Mouse (Mus musculus) lung, postnatal 14 days (tissue): ENCODE data around the gene Lcn12.

Experiments
- DNase-seq: peaks from one replicate; pipeline ENCODE4 v3.0.0; 2021

Lcn12 gene

GRCm38 (mm10) chr2:25496462-25496861 is 2.8 kb upstream of the Lcn12 start:
- no peak for DNase-seq

GRCm38 (mm10) chr2:25492988-25493387 is 723 bp downstream of the Lcn12 start:
- DNase-seq: no peak

DNA sequence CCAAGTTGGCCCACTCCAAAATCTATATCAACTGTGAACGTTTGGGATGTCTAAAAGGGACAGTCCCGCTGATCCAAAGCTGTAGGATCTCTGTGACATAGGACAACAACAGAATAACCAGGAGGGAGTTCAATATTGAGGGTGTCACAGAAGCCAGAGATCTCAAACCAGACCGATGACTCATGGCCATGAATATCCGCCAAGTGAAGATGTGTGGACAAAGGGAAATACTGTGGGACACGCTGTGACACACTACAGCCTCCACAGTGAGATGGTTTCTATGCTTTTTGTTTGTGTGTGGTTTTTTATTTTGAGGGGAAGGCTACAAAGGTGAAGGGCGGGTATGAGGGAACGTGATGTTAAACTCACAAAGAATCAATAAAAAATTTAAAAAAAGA is 5.0 kb downstream of the Lcn12 start:
- no peak for DNase-seq

- DNase-seq: no peak
Measured at GRCm38 (mm10) chr2:25487965-25488670, 5.6 kb downstream of the Lcn12 start.

DNA sequence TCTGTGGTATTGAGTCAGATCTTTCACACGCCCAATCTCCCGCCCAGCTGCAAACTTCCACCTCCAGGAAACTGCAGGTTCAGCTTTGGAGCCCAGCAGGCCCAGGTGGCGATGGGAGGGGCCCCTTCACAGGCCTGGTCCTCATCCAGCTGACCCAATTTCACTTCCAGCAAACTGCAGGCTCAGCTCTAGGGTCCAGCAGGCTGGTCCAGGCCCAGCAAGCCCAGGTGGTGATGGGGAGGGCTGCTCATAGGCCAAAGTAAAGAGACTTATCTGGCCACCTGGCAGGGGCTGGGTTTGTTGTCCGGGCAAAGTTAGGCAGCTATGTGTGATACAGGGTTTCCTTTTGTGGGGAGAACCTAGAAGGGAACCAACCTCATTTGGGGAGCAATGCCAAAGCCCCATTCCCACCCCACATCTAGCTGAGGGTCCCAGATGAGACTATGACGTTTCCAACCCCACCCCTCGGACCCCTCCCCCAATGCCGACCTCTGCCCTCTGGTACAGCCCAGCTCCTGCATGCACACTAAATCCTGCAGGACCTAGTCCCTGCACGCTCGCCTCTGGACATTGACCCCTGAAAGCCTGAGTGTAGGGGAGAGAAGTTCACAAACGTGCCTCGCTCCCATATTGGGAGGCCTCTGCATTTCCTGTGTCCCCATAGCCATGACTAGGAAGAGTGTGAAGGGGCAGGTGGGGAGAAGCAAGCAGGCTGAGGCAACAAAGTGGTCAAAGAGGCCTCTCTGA is 8.6 kb downstream of the Lcn12 start:
- no peak for DNase-seq

DNA sequence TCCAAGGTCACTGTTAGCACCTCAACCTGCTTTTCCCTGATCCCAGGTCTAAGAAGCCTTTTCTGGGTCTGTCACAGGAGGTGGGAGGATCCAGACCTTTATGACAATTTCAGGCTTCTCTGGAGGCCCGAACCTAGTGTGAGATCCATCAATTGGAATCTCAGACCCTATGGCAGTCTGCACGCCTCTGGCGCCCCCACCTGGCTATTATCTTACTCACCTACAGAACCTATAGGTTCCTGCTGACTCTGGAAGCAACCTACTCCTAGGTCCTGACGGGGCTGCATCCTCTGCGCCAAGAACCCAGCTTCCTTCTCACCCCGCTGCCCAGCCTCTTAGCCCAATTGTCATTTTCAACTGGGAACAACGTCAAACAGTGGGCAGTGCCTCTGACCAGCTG is 10.7 kb downstream of the Lcn12 start:
- DNase-seq: peak; percentile 63

DNA sequence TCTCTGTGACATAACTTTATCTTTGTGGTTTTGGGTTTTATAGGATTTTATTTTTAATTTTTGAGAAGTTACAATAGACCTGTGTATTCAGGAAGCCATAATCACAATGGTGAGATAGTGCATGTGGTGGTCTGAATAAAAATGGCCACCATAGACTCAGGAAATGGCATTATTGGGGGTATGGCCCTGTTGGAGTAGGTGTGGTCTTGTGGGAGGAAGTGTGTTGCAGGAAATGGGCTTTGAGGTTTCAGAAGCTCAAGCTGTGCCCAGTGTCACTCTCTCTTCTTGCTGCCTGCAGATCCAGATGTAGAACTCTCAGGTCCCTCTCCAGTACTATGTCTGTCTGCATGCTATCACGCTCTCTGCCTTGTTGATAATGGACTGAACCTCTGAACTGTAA is 13.2 kb downstream of the Lcn12 start:
- no peak for DNase-seq

GRCm38 (mm10) chr2:25479551-25480311 is 14.0 kb downstream of the Lcn12 start:
- no peak for DNase-seq

- DNase-seq: no peak
Measured at GRCm38 (mm10) chr2:25477967-25478675, 15.6 kb downstream of the Lcn12 start.

DNA sequence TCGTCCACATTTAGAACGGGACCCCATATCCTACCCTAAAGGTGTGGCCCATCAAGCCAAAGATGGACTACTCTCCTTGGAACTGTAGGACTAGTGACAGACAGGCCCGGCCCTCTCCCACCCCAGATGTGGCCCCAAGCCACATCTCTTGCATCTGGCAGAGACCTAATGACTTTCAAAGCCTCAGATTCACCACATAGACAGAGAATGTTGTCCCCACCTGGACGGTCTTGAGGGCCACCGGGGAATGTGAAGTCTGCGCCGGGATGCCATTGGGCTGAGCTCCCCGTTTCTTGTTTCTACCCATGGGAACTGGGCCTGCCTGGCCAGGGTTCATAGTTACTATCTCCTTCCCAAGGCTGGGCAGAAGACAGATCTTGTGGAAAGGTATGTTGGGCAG is 16.2 kb downstream of the Lcn12 start:
- DNase-seq: no peak

- DNase-seq: no peak
Measured at GRCm38 (mm10) chr2:25472550-25472949, 21.2 kb downstream of the Lcn12 start.

DNA sequence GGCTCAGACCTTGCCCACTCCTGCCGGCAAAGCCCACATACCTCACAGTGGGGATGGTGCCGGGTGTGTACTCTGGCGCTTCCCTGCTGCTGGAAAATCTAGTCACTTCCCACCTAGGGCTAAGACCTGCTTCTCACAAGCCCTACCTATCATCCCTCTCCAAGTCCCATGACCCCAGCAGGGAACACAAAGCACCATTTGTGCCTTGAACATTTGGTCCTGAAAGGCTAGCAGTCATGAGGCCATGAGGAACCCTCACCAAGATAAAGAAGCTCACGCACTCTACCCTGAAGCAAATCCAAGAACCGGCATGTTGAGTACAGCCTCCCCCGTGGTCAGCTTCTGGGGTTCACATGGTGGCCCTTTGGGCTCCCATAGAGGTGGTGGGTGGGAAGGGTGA is 23.7 kb downstream of the Lcn12 start, which contains the start of gene Ptgds:
Gene Ptgds (minus strand): TSS at position 78 of the 400 bp plus-strand sequence.
- no peak for DNase-seq

- no peak for DNase-seq
Measured at GRCm38 (mm10) chr2:25468962-25469915, 24.5 kb downstream of the Lcn12 start.

DNA sequence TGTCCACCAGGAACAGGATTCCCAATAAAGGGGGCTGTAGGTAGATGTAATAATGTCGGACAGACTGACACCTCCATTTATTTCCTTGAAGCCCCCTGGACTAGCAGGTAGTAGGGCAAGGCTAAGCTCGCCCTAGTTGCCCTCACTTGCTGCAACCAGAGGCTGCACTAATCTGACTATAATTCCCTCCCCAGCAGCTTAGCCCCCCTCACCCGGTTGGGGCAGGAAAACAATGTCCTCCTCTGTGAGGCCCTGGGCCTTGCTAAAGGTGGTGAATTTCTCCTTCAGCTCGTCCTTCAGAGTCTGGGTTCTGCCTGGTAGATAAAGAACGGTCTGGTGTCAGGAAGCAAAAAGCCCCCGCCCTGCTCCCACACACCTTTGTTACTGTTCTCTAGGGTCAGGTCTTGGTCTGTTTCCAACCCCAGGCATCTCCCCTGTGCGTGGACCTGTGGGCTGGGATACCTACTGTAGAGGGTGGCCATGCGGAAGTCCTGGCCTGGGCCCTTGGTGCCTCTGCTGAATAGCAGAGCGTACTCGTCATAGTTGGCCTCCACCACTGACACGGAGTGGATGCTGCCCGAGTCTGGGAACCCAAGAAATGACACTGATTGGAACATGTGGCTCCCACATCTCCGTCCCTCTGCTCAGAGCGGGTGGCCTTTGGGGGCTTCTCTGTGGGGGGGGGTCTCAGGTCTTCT is 26.0 kb downstream of the Lcn12 start:
- DNase-seq: no peak

- DNase-seq: no peak
Measured at GRCm38 (mm10) chr2:25465816-25466635, 27.7 kb downstream of the Lcn12 start.

- no peak for DNase-seq
Measured at GRCm38 (mm10) chr2:25465256-25465655, 28.5 kb downstream of the Lcn12 start.

GRCm38 (mm10) chr2:25463630-25464029 is 30.1 kb downstream of the Lcn12 start:
- no peak for DNase-seq

GRCm38 (mm10) chr2:25461407-25461806 is 32.3 kb downstream of the Lcn12 start:
- DNase-seq: no peak

DNA sequence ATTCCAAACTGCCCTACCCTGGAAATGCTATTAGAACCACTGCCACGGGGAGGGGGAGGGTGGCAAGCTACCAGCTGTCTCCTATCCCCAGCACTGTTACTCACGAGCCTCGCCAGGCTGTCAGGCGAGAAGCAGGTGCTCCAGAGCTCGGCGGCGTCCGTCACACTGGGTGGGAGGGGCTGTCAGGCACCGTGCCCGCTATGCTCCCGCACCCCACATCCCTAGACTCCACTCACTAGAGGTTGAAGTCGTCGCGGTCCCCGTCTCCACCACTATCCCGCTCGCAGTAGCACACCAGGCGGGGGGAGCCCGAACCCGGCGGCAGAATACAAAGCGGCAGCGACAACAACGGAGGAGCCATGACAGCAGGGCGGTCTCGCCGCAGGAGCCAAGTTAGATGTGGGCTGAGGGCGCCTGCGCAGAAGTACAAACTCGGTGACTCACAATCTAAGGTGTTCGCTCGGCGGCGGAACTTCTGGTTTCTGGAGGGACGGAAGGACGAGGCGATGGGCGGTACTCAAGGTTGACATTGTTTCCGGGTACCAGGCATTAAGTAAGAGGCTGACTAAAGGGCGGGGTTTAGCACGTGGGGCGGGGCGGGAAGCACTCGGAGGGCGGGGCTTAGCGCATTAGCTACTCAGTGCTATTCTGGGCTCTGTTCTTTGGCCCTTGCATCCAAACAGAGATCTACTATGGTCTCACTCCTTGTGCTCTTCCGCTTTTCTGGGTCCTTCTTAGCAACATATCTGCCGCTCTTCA is 33.0 kb downstream of the Lcn12 start, which contains the start of gene Paxx:
Gene Paxx (minus strand): TSS at position 544 of the 759 bp plus-strand sequence.
- peak; percentile 92 for DNase-seq
